Mouse (Mus musculus): Measurements from ENCODE around the gene Kpna1. TPM values are rescaled to one million over a fixed set of nuclear protein-coding genes. Genes with fewer than 3 reads are reported as not detected.
A peak's percentile ranks its signal among the peaks of the same experiment; 100 is the strongest.
"Not testable (repeated sequence)": the region's sequence is repeated elsewhere in the genome, so short reads cannot be mapped to it uniquely, and the experiment has no call there.

Gene Kpna1
- total and polyA plus RNA-seq, 3 experiments = 22.1 to 63.9 (median 57.9) TPM

- H3K4me1 ChIP-seq (ENCODE audit: control insufficient read depth in 1 of 2, insufficient read depth in 2 of 2) = peaks cover 0 to 19% of the 10 kb centered on the region in 2 experiments; a peak in 2 of 4 replicates
- peak overlapping the region; percentile 56; the same call in 1 of the 2 replicates for H3K9ac ChIP-seq (ENCODE audit: insufficient read depth, low read depth)
- no peak for DNase-seq (ENCODE audit: extremely low read depth)
- dilution Hi-C loops (cut with MboI; ENCODE audit: extremely low pct_ligation_motif_present, extremely low pct_unique_long_range_greater_than_20kb, low sequenced_read_pairs) = no loop called here
- H3K4me2 ChIP-seq (ENCODE audit: insufficient read depth, low read depth, poor library complexity, severe bottlenecking) = peak overlapping the region; percentile 98
- TF ChIP-seq PAX5 (IDR thresholded peaks at IDR 0.05; ENCODE audit: low read length) (no peak), JUN (IDR thresholded peaks at IDR 0.05; ENCODE audit: insufficient read depth, low read depth, low read length) (no peak), MYC (IDR thresholded peaks at IDR 0.05; ENCODE audit: low read depth, low read length) (0 out of 2 replicates have a peak, but pooled peaks have one; percentile 52), ELF1 (IDR thresholded peaks at IDR 0.05; ENCODE audit: low read depth, low read length) (no peak), EP300 (IDR thresholded peaks at IDR 0.05; ENCODE audit: low read length) (0 out of 2 replicates have a peak, but pooled peaks have one; percentile 36), SIN3A (IDR thresholded peaks at IDR 0.05; ENCODE audit: low read length) (0 out of 2 replicates have a peak, but pooled peaks have one; percentile 47), MAX (IDR thresholded peaks at IDR 0.05; ENCODE audit: low read length) (peak; percentile 36; the same call in 1 of the 2 replicates), CHD2 (IDR thresholded peaks at IDR 0.05; ENCODE audit: low read length) (0 out of 2 replicates have a peak, but pooled peaks have one; percentile 27), MXI1 (IDR thresholded peaks at IDR 0.05; ENCODE audit: low read depth, low read length) (0 out of 2 replicates have a peak, but pooled peaks have one; percentile 35), TCF12 (IDR thresholded peaks at IDR 0.05; ENCODE audit: low read depth, low read length) (0 out of 2 replicates have a peak, but pooled peaks have one; percentile 12), RCOR1 (conservative IDR thresholded peaks at IDR 0.05; ENCODE audit: low read depth, low read length) (0 out of 2 replicates have a peak, but pooled peaks have one; percentile 54)
- H3K27ac ChIP-seq (ENCODE audit: insufficient read depth, low read depth) = no peak overlapping the region; the same call in 1 of the 2 replicates
- peaks cover 21 to 79% of the 10 kb centered on the region in 2 experiments for H3K36me3 ChIP-seq (replicated peaks in 1 of 2; ENCODE audit: control insufficient read depth in 1 of 2, insufficient read depth in 1 of 2, low read length in 1 of 2)
- 0 out of 2 replicates have a peak, but pooled peaks cover 3% of the 10 kb centered on the region for H3K79me2 ChIP-seq (replicated peaks; ENCODE audit: control insufficient read depth, extremely low read depth, insufficient read depth, poor library complexity, severe bottlenecking)
- no peaks in the 10 kb centered on the region for H3K9me3 ChIP-seq (replicated peaks; ENCODE audit: low read length)
- H3K4me3 ChIP-seq (replicated peaks in 1 of 3; ENCODE audit: low read depth in 2 of 3, low read length in 2 of 3, poor library complexity in 1 of 3) = no peak overlapping the region
- in situ Hi-C loops (cut with MboI; ENCODE audit: low pct_ligation_motif_present, low pct_unique_long_range_greater_than_20kb, low sequenced_read_pairs) = no loop called here
- H3K27me3 ChIP-seq (replicated peaks) = no peaks in the 10 kb centered on the region
Observed at GRCm38 (mm10) chr16:36016335-36016734, 37.8 kb downstream of the Kpna1 start.

GRCm38 (mm10) chr16:36028120-36028519, 49.6 kb downstream of the Kpna1 start:
- dilution Hi-C loops (cut with MboI; ENCODE audit: extremely low pct_ligation_motif_present, extremely low pct_unique_long_range_greater_than_20kb, low sequenced_read_pairs); in situ Hi-C loops (cut with MboI; ENCODE audit: low pct_ligation_motif_present, low pct_unique_long_range_greater_than_20kb, low sequenced_read_pairs); H3K4me1 ChIP-seq (ENCODE audit: control insufficient read depth in 1 of 2, insufficient read depth in 2 of 2): not testable (repeated sequence)

More at GRCm38 (mm10) chr16:36028120-36028519, 49.6 kb downstream of the Kpna1 start:
- H3K79me2 ChIP-seq (replicated peaks; ENCODE audit: control insufficient read depth, extremely low read depth, insufficient read depth, poor library complexity, severe bottlenecking); H3K27me3 ChIP-seq (replicated peaks); H3K9ac ChIP-seq (ENCODE audit: insufficient read depth, low read depth); DNase-seq (ENCODE audit: extremely low read depth); H3K4me3 ChIP-seq (replicated peaks in 1 of 3; ENCODE audit: low read depth in 2 of 3, low read length in 2 of 3, poor library complexity in 1 of 3); H3K4me2 ChIP-seq (ENCODE audit: insufficient read depth, low read depth, poor library complexity, severe bottlenecking); H3K9me3 ChIP-seq (replicated peaks; ENCODE audit: low read length); H3K27ac ChIP-seq (ENCODE audit: insufficient read depth, low read depth): not testable (repeated sequence)
- TF ChIP-seq ZNF384 (IDR thresholded peaks at IDR 0.05; ENCODE audit: low read depth, low read length) = peak; percentile 53
- peaks cover 34 to 81% of the 10 kb centered on the region in 2 experiments for H3K36me3 ChIP-seq (replicated peaks in 1 of 2; ENCODE audit: control insufficient read depth in 1 of 2, insufficient read depth in 1 of 2, low read length in 1 of 2)

All from CH12.LX (cell line).